ENCODE assay signal across 28 mouse cellular contexts in genomic region chr1:119157171-119157700, GRCm38 (mm10).
"Had no signal": no experiment of that assay in that cellular context is flagged by ENCODE, and none has a peak within 500 bp of the region (broad histone marks: within the 10 kb centered on the region; RNA-seq: fewer than 3 reads in every experiment).

No protein-coding gene starts in this region.

- H3K4me1 ChIP-seq: limb, embryonic 15.5 days; liver, embryonic 12.5 days; liver, embryonic 13.5 days; liver, embryonic 15.5 days; lung, embryonic 15.5 days; megakaryocyte, embryonic 14.5 days; midbrain, embryonic 10.5 days; midbrain, embryonic 12.5 days; midbrain, embryonic 13.5 days; midbrain, embryonic 15.5 days; neural tube, embryonic 12.5 days had no signal

- H3K9me3 ChIP-seq: limb, embryonic 10.5 days; limb, embryonic 15.5 days; liver, embryonic 12.5 days; liver, embryonic 15.5 days; lung, embryonic 15.5 days; midbrain, embryonic 10.5 days; midbrain, embryonic 12.5 days; midbrain, embryonic 13.5 days; midbrain, embryonic 15.5 days; neural tube, embryonic 12.5 days had no signal

- H3K4me3 ChIP-seq: limb, embryonic 10.5 days; limb, embryonic 12.5 days; limb, embryonic 13.5 days; limb, embryonic 15.5 days; liver, embryonic 12.5 days; liver, embryonic 13.5 days; liver, embryonic 15.5 days; lung, embryonic 15.5 days; megakaryocyte, embryonic 14.5 days; midbrain, embryonic 10.5 days; midbrain, embryonic 12.5 days; midbrain, embryonic 13.5 days; midbrain, embryonic 15.5 days; myocyte; neural tube, embryonic 12.5 days had no signal

- DNase-seq: left cerebral cortex, postnatal 4 days; liver; liver, embryonic 13.5 days; liver, postnatal 0 days; lung, adult 18-20 months; lung, adult 2 months; lung, embryonic 14.5 days; lung, postnatal 10 days; lung, postnatal 14 days; lung, postnatal 36 days; lung, postnatal 4 days; midbrain, embryonic 14.5 days had no signal

- H3K36me3 ChIP-seq: limb, embryonic 10.5 days; limb, embryonic 12.5 days; limb, embryonic 13.5 days; limb, embryonic 15.5 days; liver, embryonic 12.5 days; liver, embryonic 13.5 days; liver, embryonic 15.5 days; lung, embryonic 15.5 days; midbrain, embryonic 10.5 days; midbrain, embryonic 12.5 days; midbrain, embryonic 13.5 days; midbrain, embryonic 15.5 days; neural tube, embryonic 12.5 days had no signal

- H3K27ac ChIP-seq: limb, embryonic 10.5 days; limb, embryonic 12.5 days; limb, embryonic 13.5 days; limb, embryonic 15.5 days; liver, embryonic 12.5 days; liver, embryonic 13.5 days; liver, embryonic 14.5 days; liver, embryonic 15.5 days; lung, embryonic 15.5 days; macrophage; midbrain, embryonic 10.5 days; midbrain, embryonic 12.5 days; midbrain, embryonic 13.5 days; midbrain, embryonic 15.5 days; neural tube, embryonic 12.5 days had no signal

- H3K27me3 ChIP-seq: limb, embryonic 12.5 days; limb, embryonic 13.5 days; limb, embryonic 15.5 days; liver, embryonic 12.5 days; liver, embryonic 13.5 days; liver, embryonic 15.5 days; lung, embryonic 15.5 days; megakaryocyte, embryonic 14.5 days; midbrain, embryonic 12.5 days; midbrain, embryonic 13.5 days; midbrain, embryonic 15.5 days; neural tube, embryonic 12.5 days had no signal
